Mouse (Mus musculus): Measurements from ENCODE around the gene Exoc6b. TPM values are rescaled to one million over a fixed set of nuclear protein-coding genes. Genes with fewer than 3 reads are reported as not detected.

The Exoc6b gene
- polyA plus RNA-seq, 1 experiment = 7.7 TPM

- Histone ChIP-seq H3K4me3 (ENCODE audit: insufficient read depth, poor library complexity, severe bottlenecking) (no peak overlapping the region), H3K79me2 (ENCODE audit: control insufficient read depth, insufficient read depth) (no peaks in the 10 kb centered on the region), H3K27me3 (ENCODE audit: control insufficient read depth, insufficient read depth, insufficient read length) (peaks cover 45% of the 10 kb centered on the region), H3K36me3 (ENCODE audit: control insufficient read depth, insufficient read depth) (no peaks in the 10 kb centered on the region), H3ac (ENCODE audit: control insufficient read depth, insufficient read length, low read depth) (no peak overlapping the region), H3K79me3 (ENCODE audit: low read depth) (no peaks in the 10 kb centered on the region)
- TF ChIP-seq MAX (IDR thresholded peaks at IDR 0.05) = no peak
- TF ChIP-seq MYOG (IDR thresholded peaks at IDR 0.05; ENCODE audit: control insufficient read depth, extremely low read depth, insufficient read length) = no peak
- TF ChIP-seq MYOD1 (IDR thresholded peaks at IDR 0.05; ENCODE audit: control insufficient read depth, insufficient read length, low read depth) = no peak
- no peak for TF ChIP-seq FOSL1 (IDR thresholded peaks at IDR 0.05; ENCODE audit: insufficient read depth, low read length, poor library complexity, severe bottlenecking)
- TF ChIP-seq CTCF (IDR thresholded peaks at IDR 0.05; ENCODE audit: control insufficient read depth, insufficient read depth, insufficient read length) = no peak
- no peak for TF ChIP-seq USF1 (IDR thresholded peaks at IDR 0.05; ENCODE audit: low read depth)
Measured at GRCm38 (mm10) chr6:84586551-84587200, 482.6 kb downstream of the Exoc6b start.

- TF ChIP-seq USF1 (IDR thresholded peaks at IDR 0.05; ENCODE audit: low read depth) (no peak), MAX (IDR thresholded peaks at IDR 0.05) (no peak), FOSL1 (IDR thresholded peaks at IDR 0.05; ENCODE audit: insufficient read depth, low read length, poor library complexity, severe bottlenecking) (no peak)
- Histone ChIP-seq H3K79me2 (ENCODE audit: control insufficient read depth, insufficient read depth) (no peaks in the 10 kb centered on the region), H3K4me3 (ENCODE audit: insufficient read depth, poor library complexity, severe bottlenecking) (no peak overlapping the region), H3K36me3 (ENCODE audit: control insufficient read depth, insufficient read depth) (no peaks in the 10 kb centered on the region), H3K79me3 (ENCODE audit: low read depth) (no peaks in the 10 kb centered on the region), H3K27me3 (ENCODE audit: control insufficient read depth, insufficient read depth, insufficient read length) (peaks cover 45% of the 10 kb centered on the region), H3ac (ENCODE audit: control insufficient read depth, insufficient read length, low read depth) (no peak overlapping the region)
Measured at GRCm38 (mm10) chr6:84585686-84586300, 483.5 kb downstream of the Exoc6b start.

GRCm38 (mm10) chr6:84584783-84585685 is 484.3 kb downstream of the Exoc6b start:
- H3K79me2 ChIP-seq (ENCODE audit: control insufficient read depth, insufficient read depth) = no peaks in the 10 kb centered on the region
- peaks cover 45% of the 10 kb centered on the region for H3K27me3 ChIP-seq (ENCODE audit: control insufficient read depth, insufficient read depth, insufficient read length)
- H3K36me3 ChIP-seq (ENCODE audit: control insufficient read depth, insufficient read depth) = no peaks in the 10 kb centered on the region
- H3K4me3 ChIP-seq (ENCODE audit: insufficient read depth, poor library complexity, severe bottlenecking) = no peak overlapping the region
- no peak overlapping the region for H3ac ChIP-seq (ENCODE audit: control insufficient read depth, insufficient read length, low read depth)
- H3K79me3 ChIP-seq (ENCODE audit: low read depth) = no peaks in the 10 kb centered on the region
- no peak for TF ChIP-seq FOSL1 (IDR thresholded peaks at IDR 0.05; ENCODE audit: insufficient read depth, low read length, poor library complexity, severe bottlenecking)
- TF ChIP-seq MYOD1 (IDR thresholded peaks at IDR 0.05; ENCODE audit: control insufficient read depth, insufficient read length, low read depth) = no peak
- no peak for TF ChIP-seq MAX (IDR thresholded peaks at IDR 0.05)
- TF ChIP-seq CEBPB (IDR thresholded peaks at IDR 0.05; ENCODE audit: low read depth) = no peak
- no peak for TF ChIP-seq USF1 (IDR thresholded peaks at IDR 0.05; ENCODE audit: low read depth)
- no peak for TF ChIP-seq MYOG (IDR thresholded peaks at IDR 0.05; ENCODE audit: control insufficient read depth, extremely low read depth, insufficient read length)
- no peak for TF ChIP-seq CTCF (IDR thresholded peaks at IDR 0.05; ENCODE audit: control insufficient read depth, insufficient read depth, insufficient read length)

- H3K36me3 ChIP-seq (ENCODE audit: control insufficient read depth, insufficient read depth) = no peaks in the 10 kb centered on the region
- peaks cover 40% of the 10 kb centered on the region for H3K27me3 ChIP-seq (ENCODE audit: control insufficient read depth, insufficient read depth, insufficient read length)
Measured at GRCm38 (mm10) chr6:84583841-84584782, 485.2 kb downstream of the Exoc6b start.

GRCm38 (mm10) chr6:84583371-84583770 is 485.9 kb downstream of the Exoc6b start:
- H3K4me3 ChIP-seq (ENCODE audit: insufficient read depth, poor library complexity, severe bottlenecking) = no peak overlapping the region
- TF ChIP-seq FOSL1 (IDR thresholded peaks at IDR 0.05; ENCODE audit: insufficient read depth, low read length, poor library complexity, severe bottlenecking) (no peak), MYOD1 (IDR thresholded peaks at IDR 0.05; ENCODE audit: control insufficient read depth, insufficient read length, low read depth) (no peak), MAX (IDR thresholded peaks at IDR 0.05) (peak; percentile 26), USF1 (IDR thresholded peaks at IDR 0.05; ENCODE audit: low read depth) (no peak), CEBPB (IDR thresholded peaks at IDR 0.05; ENCODE audit: low read depth) (no peak)
- H3K79me3 ChIP-seq (ENCODE audit: low read depth) = no peaks in the 10 kb centered on the region
- H3ac ChIP-seq (ENCODE audit: control insufficient read depth, insufficient read length, low read depth) = no peak overlapping the region
- no peaks in the 10 kb centered on the region for H3K79me2 ChIP-seq (ENCODE audit: control insufficient read depth, insufficient read depth)
- no peaks in the 10 kb centered on the region for H3K36me3 ChIP-seq (ENCODE audit: control insufficient read depth, insufficient read depth)
- peaks cover 40% of the 10 kb centered on the region for H3K27me3 ChIP-seq (ENCODE audit: control insufficient read depth, insufficient read depth, insufficient read length)

More at GRCm38 (mm10) chr6:84583841-84584782, 485.2 kb downstream of the Exoc6b start:
- H3ac ChIP-seq (ENCODE audit: control insufficient read depth, insufficient read length, low read depth) = no peak overlapping the region
- H3K79me3 ChIP-seq (ENCODE audit: low read depth) = no peaks in the 10 kb centered on the region
- no peaks in the 10 kb centered on the region for H3K79me2 ChIP-seq (ENCODE audit: control insufficient read depth, insufficient read depth)
- TF ChIP-seq CEBPB (IDR thresholded peaks at IDR 0.05; ENCODE audit: low read depth) (no peak), CTCF (IDR thresholded peaks at IDR 0.05; ENCODE audit: control insufficient read depth, insufficient read depth, insufficient read length) (no peak), MYOD1 (IDR thresholded peaks at IDR 0.05; ENCODE audit: control insufficient read depth, insufficient read length, low read depth) (no peak), MAX (IDR thresholded peaks at IDR 0.05) (no peak), MYOG (IDR thresholded peaks at IDR 0.05; ENCODE audit: control insufficient read depth, extremely low read depth, insufficient read length) (no peak), FOSL1 (IDR thresholded peaks at IDR 0.05; ENCODE audit: insufficient read depth, low read length, poor library complexity, severe bottlenecking) (no peak), USF1 (IDR thresholded peaks at IDR 0.05; ENCODE audit: low read depth) (no peak)
- no peak overlapping the region for H3K4me3 ChIP-seq (ENCODE audit: insufficient read depth, poor library complexity, severe bottlenecking)
